Mouse (Mus musculus): Measurements from ENCODE around the gene Pgap1. TPM values are rescaled to one million over a fixed set of nuclear protein-coding genes. Genes with fewer than 3 reads are reported as not detected.

Pgap1 gene
- polyA plus RNA-seq (2016; fragmentation: Nextera tagmentation; extraction: Ambion mirVana), result 12.4 and 15.0 TPM in 2 replicates

DNA sequence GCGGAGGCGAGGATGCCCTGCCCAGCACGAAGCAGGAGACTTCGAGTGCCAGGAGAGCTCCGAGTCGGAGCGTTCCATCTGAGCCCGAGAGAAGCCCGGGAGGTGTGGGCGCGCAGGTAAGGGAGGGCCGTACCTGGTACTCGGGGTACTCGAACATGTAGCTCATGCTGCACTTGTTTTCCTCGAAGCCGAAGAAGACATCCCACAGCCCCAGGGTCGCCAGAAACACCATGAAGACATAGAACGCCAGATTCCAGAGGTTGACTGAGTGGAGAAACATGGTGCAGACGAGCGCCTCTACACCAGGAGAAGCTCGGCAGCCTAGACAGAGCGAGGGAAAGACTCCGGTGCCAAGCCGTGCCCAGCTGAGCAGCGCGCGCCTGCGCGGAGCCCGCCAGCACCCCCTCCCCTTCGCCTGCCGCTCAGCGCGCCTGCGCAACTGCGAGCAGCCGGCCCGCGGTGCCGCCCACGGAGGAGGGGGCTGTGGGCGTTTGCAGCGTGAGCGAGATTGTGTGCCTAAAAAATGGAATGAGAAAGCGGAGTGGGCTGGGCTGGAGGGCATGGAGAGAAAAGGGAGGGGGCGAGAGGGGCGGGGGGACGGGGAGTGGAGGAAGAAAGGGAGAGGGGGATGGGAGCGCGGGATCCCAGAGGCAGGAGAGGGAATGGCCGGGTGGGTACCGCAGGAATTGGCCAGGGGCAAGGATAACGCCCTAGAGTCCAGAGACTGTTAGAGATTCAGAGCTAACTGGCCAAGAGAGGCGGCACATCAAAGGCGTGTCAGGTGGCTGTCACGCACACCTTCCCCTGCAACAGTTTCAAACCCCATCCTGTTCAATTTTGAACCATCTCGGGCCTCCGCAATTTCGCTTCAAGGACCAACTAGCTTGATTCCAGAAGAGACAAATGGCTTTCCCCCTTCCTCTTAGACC, at the start of gene Pgap1:
Gene Pgap1 (minus strand): TSS at position 384 of the 929 bp plus-strand sequence.
- no peaks in the 10 kb centered on the region for H3K27me3 ChIP-seq (replicated peaks)
- under 1% methylated on average over 55 of the region's 59 CpGs for WGBS
- H3K4me2 ChIP-seq (replicated peaks), result peak within 1 kb of the TSS; percentile 83
- H3K36me3 ChIP-seq, result no peaks in the 10 kb centered on the region
- H3K27ac ChIP-seq, result peak within 1 kb of the TSS; percentile 32; the same call in 1 of the 2 replicates
- ATAC-seq (ENCODE audit: low FRiP score, low read depth), result peak; percentile 99
- H3K4me1 ChIP-seq, result no peaks in the 10 kb centered on the region
- peak within 1 kb of the TSS; percentile 67 for H3K4me3 ChIP-seq
- H3K9ac ChIP-seq, result peak within 1 kb of the TSS; percentile 66
- no peaks in the 10 kb centered on the region for H3K9me3 ChIP-seq

- Histone ChIP-seq H3K4me3 (no peak overlapping the region), H3K4me2 (replicated peaks) (no peak overlapping the region), H3K9ac (no peak overlapping the region), H3K36me3 (no peaks in the 10 kb centered on the region), H3K9me3 (no peaks in the 10 kb centered on the region), H3K4me1 (no peaks in the 10 kb centered on the region), H3K27me3 (replicated peaks) (no peaks in the 10 kb centered on the region), H3K27ac (no peak overlapping the region)
- no peak for ATAC-seq (ENCODE audit: low FRiP score, low read depth)
- WGBS, result 93% methylated on average over 1 of the region's 1 CpGs
Observed at GRCm38 (mm10) chr1:54606936-54607335, 49.5 kb upstream of the Pgap1 start.

DNA sequence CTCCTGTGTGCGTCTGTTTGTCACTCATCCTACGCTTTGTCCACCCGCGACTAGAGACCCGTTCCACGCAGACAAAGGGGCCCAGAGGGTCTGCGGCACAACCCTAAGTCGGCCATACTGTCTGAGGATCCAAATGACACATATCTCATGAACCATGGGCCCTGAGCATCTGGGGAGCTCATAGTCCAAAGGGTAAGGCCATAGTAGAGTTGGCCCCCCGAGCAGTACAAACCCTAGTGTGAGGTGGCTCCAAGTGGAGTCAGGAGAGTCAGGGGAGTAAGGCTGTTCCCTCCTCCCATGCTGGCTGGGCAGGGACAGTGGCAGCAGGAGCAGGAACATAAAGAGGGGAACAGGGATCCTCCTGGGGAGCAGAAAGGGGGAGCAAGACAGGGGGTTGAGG, 44.2 kb upstream of the Pgap1 start:
- H3K27ac ChIP-seq, result no peak overlapping the region
- 92% methylated on average over 9 of the region's 9 CpGs for WGBS
- no peak overlapping the region for H3K4me2 ChIP-seq (replicated peaks)
- no peaks in the 10 kb centered on the region for H3K36me3 ChIP-seq
- no peaks in the 10 kb centered on the region for H3K4me1 ChIP-seq
- no peaks in the 10 kb centered on the region for H3K27me3 ChIP-seq (replicated peaks)
- H3K4me3 ChIP-seq, result no peak overlapping the region
- no peak overlapping the region for H3K9ac ChIP-seq
- ATAC-seq (ENCODE audit: low FRiP score, low read depth), result no peak
- H3K9me3 ChIP-seq, result 0 out of 2 replicates have a peak, but pooled peaks cover 5% of the 10 kb centered on the region

- 42% methylated on average over 1 of the region's 1 CpGs for WGBS
- no peak overlapping the region for H3K27ac ChIP-seq
Observed at GRCm38 (mm10) chr1:54600275-54600674, 42.8 kb upstream of the Pgap1 start.

DNA sequence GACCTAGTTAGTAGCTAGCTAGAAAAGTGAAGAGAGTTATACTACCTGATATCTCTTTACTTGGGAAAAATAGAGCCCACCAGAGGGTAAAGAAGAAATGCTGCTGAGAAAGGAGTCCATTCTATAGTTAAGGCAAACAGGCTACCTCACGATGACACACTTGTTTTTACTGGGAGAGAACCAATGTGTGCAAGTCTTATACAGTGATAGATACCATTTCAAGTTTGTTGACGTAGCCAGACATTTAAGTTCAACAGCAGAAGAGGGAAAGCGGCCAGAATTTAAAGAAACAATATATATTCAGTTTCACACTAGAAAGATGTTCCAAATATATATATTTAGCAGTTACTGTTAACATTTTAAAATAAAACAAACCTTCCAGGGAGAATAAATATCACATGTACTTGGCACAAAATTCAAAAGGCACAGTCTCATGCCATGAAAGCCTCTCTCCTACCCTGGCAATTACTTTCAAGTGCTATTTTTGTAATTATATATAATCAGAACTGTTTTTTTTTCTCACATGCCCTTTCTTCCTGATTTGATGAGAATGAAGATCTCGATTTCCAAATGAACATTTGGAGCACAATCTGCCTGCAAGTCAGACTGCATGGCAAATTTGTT, 40.2 kb upstream of the Pgap1 start:
- WGBS, result 86% methylated on average over 4 of the region's 4 CpGs
- Histone ChIP-seq H3K27ac (no peak overlapping the region), H3K4me3 (no peak overlapping the region), H3K36me3 (no peaks in the 10 kb centered on the region), H3K4me2 (replicated peaks) (no peak overlapping the region), H3K27me3 (replicated peaks) (no peaks in the 10 kb centered on the region), H3K9ac (no peak overlapping the region), H3K9me3 (0 out of 2 replicates have a peak, but pooled peaks cover 5% of the 10 kb centered on the region), H3K4me1 (no peaks in the 10 kb centered on the region)
- ATAC-seq (ENCODE audit: low FRiP score, low read depth), result no peak

More at GRCm38 (mm10) chr1:54600275-54600674, 42.8 kb upstream of the Pgap1 start:
- H3K27me3 ChIP-seq (replicated peaks), result no peaks in the 10 kb centered on the region
- no peak overlapping the region for H3K4me3 ChIP-seq
- H3K4me1 ChIP-seq, result no peaks in the 10 kb centered on the region
- H3K9ac ChIP-seq, result no peak overlapping the region
- ATAC-seq (ENCODE audit: low FRiP score, low read depth), result no peak
- H3K4me2 ChIP-seq (replicated peaks), result no peak overlapping the region
- 0 out of 2 replicates have a peak, but pooled peaks cover 5% of the 10 kb centered on the region for H3K9me3 ChIP-seq
- no peaks in the 10 kb centered on the region for H3K36me3 ChIP-seq

DNA sequence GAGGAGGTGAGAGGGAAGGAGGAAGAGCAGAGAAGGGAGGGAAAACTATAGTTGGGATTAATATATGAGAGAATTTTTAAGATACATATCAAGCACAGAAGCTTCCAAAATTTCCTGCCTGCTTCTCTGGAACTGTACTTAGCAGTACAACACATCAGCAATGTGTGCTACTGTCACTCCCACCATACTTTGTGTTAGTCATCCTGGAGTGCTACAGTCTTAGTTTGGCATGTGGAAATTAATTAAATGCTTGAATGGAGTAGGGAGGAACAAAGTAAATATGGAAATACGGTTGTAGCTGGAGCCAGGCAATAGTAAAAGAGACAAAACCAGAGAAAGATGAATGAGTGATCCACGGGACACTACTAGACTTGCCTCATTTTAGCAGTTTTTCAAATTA, 38.7 kb upstream of the Pgap1 start:
- Histone ChIP-seq H3K27ac (no peak overlapping the region), H3K9me3 (0 out of 2 replicates have a peak, but pooled peaks cover 5% of the 10 kb centered on the region), H3K27me3 (replicated peaks) (no peaks in the 10 kb centered on the region), H3K36me3 (no peaks in the 10 kb centered on the region), H3K4me1 (no peaks in the 10 kb centered on the region), H3K4me2 (replicated peaks) (no peak overlapping the region), H3K4me3 (no peak overlapping the region), H3K9ac (no peak overlapping the region)
- ATAC-seq (ENCODE audit: low FRiP score, low read depth), result no peak
- WGBS, result 84% methylated on average over 2 of the region's 2 CpGs

GRCm38 (mm10) chr1:54587076-54587475, 29.6 kb upstream of the Pgap1 start:
- H3K4me2 ChIP-seq (replicated peaks), result no peak overlapping the region
- H3K9me3 ChIP-seq, result no peaks in the 10 kb centered on the region
- H3K4me3 ChIP-seq, result no peak overlapping the region
- H3K36me3 ChIP-seq, result no peaks in the 10 kb centered on the region
- no peak overlapping the region for H3K9ac ChIP-seq
- H3K4me1 ChIP-seq, result peaks cover 10% of the 10 kb centered on the region
- 88% methylated on average over 5 of the region's 5 CpGs for WGBS
- no peaks in the 10 kb centered on the region for H3K27me3 ChIP-seq (replicated peaks)
- ATAC-seq (ENCODE audit: low FRiP score, low read depth), result no peak
- no peak overlapping the region for H3K27ac ChIP-seq

DNA sequence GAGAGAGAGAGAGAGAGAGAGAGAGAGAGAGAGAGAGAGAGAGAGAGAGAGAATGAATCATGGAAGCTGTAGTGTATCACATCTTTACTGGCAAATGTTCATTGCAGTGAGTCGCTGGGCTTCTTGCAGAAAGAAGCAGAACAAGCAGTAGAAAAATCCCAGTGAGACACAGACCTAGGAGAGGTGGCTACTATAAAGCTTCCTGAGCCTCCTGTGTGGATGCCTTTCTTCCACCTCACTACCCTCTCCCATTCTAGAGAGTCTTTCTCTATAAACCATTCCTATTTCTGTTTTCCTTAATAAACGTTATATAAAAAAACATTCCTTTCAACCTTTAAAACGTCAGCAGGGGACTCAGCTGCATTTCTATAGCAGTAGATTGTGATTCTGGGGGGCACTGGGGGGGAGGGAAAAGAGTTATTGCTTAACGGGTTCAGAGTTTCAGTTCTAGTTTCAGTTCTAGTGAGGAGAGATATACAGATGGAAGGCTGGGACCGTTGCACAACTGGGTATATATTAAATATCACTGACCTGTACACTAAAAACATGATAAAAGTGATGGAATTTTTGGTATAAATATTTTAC, 28.6 kb upstream of the Pgap1 start:
- H3K4me3 ChIP-seq, result no peak overlapping the region
- no peaks in the 10 kb centered on the region for H3K9me3 ChIP-seq
- no peak overlapping the region for H3K27ac ChIP-seq
- no peaks in the 10 kb centered on the region for H3K27me3 ChIP-seq (replicated peaks)
- H3K36me3 ChIP-seq, result no peaks in the 10 kb centered on the region
- H3K9ac ChIP-seq, result no peak overlapping the region
- ATAC-seq (ENCODE audit: low FRiP score, low read depth), result no peak; the same call in 1 of the 2 replicates
- no peak overlapping the region for H3K4me2 ChIP-seq (replicated peaks)
- H3K4me1 ChIP-seq, result peaks cover 10% of the 10 kb centered on the region
- WGBS, result 47% methylated on average over 5 of the region's 5 CpGs

GRCm38 (mm10) chr1:54585278-54585846, 27.9 kb upstream of the Pgap1 start:
- Histone ChIP-seq H3K27ac (no peak overlapping the region), H3K9me3 (no peaks in the 10 kb centered on the region), H3K9ac (no peak overlapping the region), H3K36me3 (no peaks in the 10 kb centered on the region), H3K27me3 (replicated peaks) (no peaks in the 10 kb centered on the region), H3K4me3 (no peak overlapping the region), H3K4me1 (peaks cover 10% of the 10 kb centered on the region), H3K4me2 (replicated peaks) (peak overlapping the region; percentile 36)
- 10% methylated on average over 9 of the region's 9 CpGs for WGBS
- ATAC-seq (ENCODE audit: low FRiP score, low read depth), result peak; percentile 61

- Histone ChIP-seq H3K27ac (no peak overlapping the region), H3K27me3 (replicated peaks) (no peaks in the 10 kb centered on the region), H3K9ac (no peak overlapping the region), H3K4me2 (replicated peaks) (no peak overlapping the region; the same call in 1 of the 2 replicates), H3K4me3 (no peak overlapping the region), H3K36me3 (no peaks in the 10 kb centered on the region), H3K4me1 (peaks cover 10% of the 10 kb centered on the region), H3K9me3 (no peaks in the 10 kb centered on the region)
- 0 out of 2 replicates have a peak, but pooled peaks have one; percentile 10 for ATAC-seq (ENCODE audit: low FRiP score, low read depth)
- 66% methylated on average over 2 of the region's 2 CpGs for WGBS
Observed at GRCm38 (mm10) chr1:54584588-54585277, 27.2 kb upstream of the Pgap1 start.

GRCm38 (mm10) chr1:54578358-54579184, 21.1 kb upstream of the Pgap1 start:
- no peaks in the 10 kb centered on the region for H3K9me3 ChIP-seq
- WGBS, result 48% methylated on average over 8 of the region's 8 CpGs
- H3K36me3 ChIP-seq, result no peaks in the 10 kb centered on the region
- H3K4me2 ChIP-seq (replicated peaks), result no peak overlapping the region
- no peak overlapping the region for H3K9ac ChIP-seq
- no peaks in the 10 kb centered on the region for H3K4me1 ChIP-seq
- ATAC-seq (ENCODE audit: low FRiP score, low read depth), result no peak
- no peak overlapping the region for H3K4me3 ChIP-seq
- H3K27me3 ChIP-seq (replicated peaks), result no peaks in the 10 kb centered on the region
- no peak overlapping the region for H3K27ac ChIP-seq

Measured in neural tube, embryonic 12.5 days (tissue).